Mouse (Mus musculus) MEL (cell line): ENCODE results near the gene Tpd52l2. TPM values are rescaled to one million over a fixed set of nuclear protein-coding genes. Genes with fewer than 3 reads are reported as not detected.
"Not testable (repeated sequence)": the region's sequence is repeated elsewhere in the genome, so short reads cannot be mapped to it uniquely, and the experiment has no call there.

Source experiments
- DNase-seq: peaks from one replicate; pipeline ENCODE4 v3.0.0; 2011; ENCODE audit warnings: low read depth, low spot score
- H3K27ac ChIP-seq: 2 replicates; pipeline ENCODE4 v1.5.1; 2012; ENCODE audit warnings: low read depth, mild to moderate bottlenecking, control low read depth, low read length, moderate library complexity; ENCODE audit not compliant: control insufficient read depth
- H3K27me3 ChIP-seq, 2 experiments: fragments of 150-350 bp in 1 of 2; sonication (generic) in 1 of 2; 2 replicates each; pipeline ENCODE4 v1.6.1; 2012; ENCODE audit warnings: low read length in 2 of 2, mild to moderate bottlenecking in 2 of 2, improper control_type of control experiment in 1 of 2, moderate library complexity in 1 of 2; ENCODE audit not compliant: insufficient read depth in 2 of 2, control insufficient read depth in 1 of 2
- H3K36me3 ChIP-seq, 2 experiments: 2 replicates each; pipeline ENCODE4 v1.6.1; 2012 to 2014; ENCODE audit warnings: low read length in 2 of 2, improper control_type of control experiment in 1 of 2, inconsistent platforms in 1 of 2, mild to moderate bottlenecking in 1 of 2; ENCODE audit not compliant: insufficient read depth in 2 of 2, control insufficient read depth in 1 of 2
- H3K4me1 ChIP-seq, 2 experiments: fragments of 150-350 bp in 1 of 2; sonication (generic) in 1 of 2; 2 replicates each; pipeline ENCODE4 v1.6.1; 2012; ENCODE audit warnings: low read length in 2 of 2, improper control_type of control experiment in 1 of 2, mild to moderate bottlenecking in 1 of 2; ENCODE audit not compliant: insufficient read depth in 2 of 2, control insufficient read depth in 1 of 2
- H3K4me3 ChIP-seq, 2 experiments: fragments of 150-350 bp in 1 of 2; sonication (generic) in 1 of 2; 2 replicates each; pipeline ENCODE4 v1.5.1; 2012; ENCODE audit warnings: low read depth in 2 of 2, low read length in 2 of 2, mild to moderate bottlenecking in 2 of 2, moderate library complexity in 2 of 2, control low read depth in 1 of 2, improper control_type of control experiment in 1 of 2; ENCODE audit not compliant: control insufficient read depth in 1 of 2, insufficient read depth in 1 of 2
- H3K79me2 ChIP-seq: 2 replicates; pipeline ENCODE4 v1.6.1; 2012; ENCODE audit warnings: mild to moderate bottlenecking, low read length, moderate library complexity; ENCODE audit not compliant: control insufficient read depth, poor library complexity, insufficient read depth
- H3K9ac ChIP-seq: 2 replicates; pipeline ENCODE4 v1.6.1; 2012; ENCODE audit warnings: low read depth, mild to moderate bottlenecking, control low read depth, low read length, moderate library complexity; ENCODE audit not compliant: control insufficient read depth, poor library complexity, severe bottlenecking
- H3K9me3 ChIP-seq: fragments of 150-350 bp; sonication (generic); replicated peaks from 2 replicates; pipeline ENCODE4 v1.6.1; 2012; ENCODE audit warnings: mild to moderate bottlenecking, low read length, improper control_type of control experiment, moderate library complexity; ENCODE audit not compliant: insufficient read depth
- BHLHE40 ChIP-seq: IDR thresholded peaks from 2 replicates; pipeline ENCODE4 v1.6.1; 2012; ENCODE audit warnings: low read depth, mild to moderate bottlenecking, inconsistent platforms, low read length, improper control_type of control experiment, borderline replicate concordance
- CHD1 ChIP-seq: IDR thresholded peaks from 2 replicates; pipeline ENCODE4 v1.6.1; 2012; ENCODE audit warnings: low read depth, mild to moderate bottlenecking, inconsistent platforms, low read length, improper control_type of control experiment
- CHD2 ChIP-seq: IDR thresholded peaks from 2 replicates; pipeline ENCODE4 v1.6.1; 2011; ENCODE audit warnings: low read length, improper control_type of control experiment
- CTCF ChIP-seq, 3 experiments: IDR thresholded peaks in 2 of 3; conservative IDR thresholded peaks in 1 of 3; 2 replicates each; pipeline ENCODE4 v1.5.1; 2011 to 2012; ENCODE audit warnings: low read length in 3 of 3, low read depth in 2 of 3, mild to moderate bottlenecking in 2 of 3, improper control_type of control experiment in 1 of 3, inconsistent platforms in 1 of 3, mixed read lengths in 1 of 3, moderate library complexity in 1 of 3; ENCODE audit not compliant: control insufficient read depth in 1 of 3, insufficient read depth in 1 of 3, poor library complexity in 1 of 3, severe bottlenecking in 1 of 3
- E2F4 ChIP-seq: IDR thresholded peaks from 2 replicates; pipeline ENCODE4 v1.6.1; 2011; ENCODE audit warnings: low read depth, low read length, improper control_type of control experiment, borderline replicate concordance
- ELF1 ChIP-seq: IDR thresholded peaks from 2 replicates; pipeline ENCODE4 v1.6.1; 2014; ENCODE audit warnings: low read depth, mild to moderate bottlenecking, inconsistent platforms, low read length, improper control_type of control experiment, moderate library complexity
- ETS1 ChIP-seq: IDR thresholded peaks from 2 replicates; pipeline ENCODE4 v1.6.1; 2012; ENCODE audit warnings: low read depth, mild to moderate bottlenecking, inconsistent platforms, low read length, improper control_type of control experiment, moderate library complexity
- HCFC1 ChIP-seq: IDR thresholded peaks from 2 replicates; pipeline ENCODE4 v1.6.1; 2012; ENCODE audit warnings: low read depth, mild to moderate bottlenecking, inconsistent platforms, low read length, improper control_type of control experiment, moderate library complexity
- KAT2A ChIP-seq: conservative IDR thresholded peaks from 2 replicates; pipeline ENCODE4 v1.6.1; 2012; ENCODE audit warnings: low read depth, low read length, improper control_type of control experiment, inconsistent platforms
- MAFK ChIP-seq: IDR thresholded peaks from 2 replicates; pipeline ENCODE4 v1.6.1; 2011; ENCODE audit warnings: low read depth, mild to moderate bottlenecking, low read length, improper control_type of control experiment, borderline replicate concordance
- MAX ChIP-seq: IDR thresholded peaks from 2 replicates; pipeline ENCODE4 v1.6.1; 2011; ENCODE audit warnings: low read length, improper control_type of control experiment
- MAZ ChIP-seq: IDR thresholded peaks from 2 replicates; pipeline ENCODE4 v1.6.1; 2012; ENCODE audit warnings: low read depth, mild to moderate bottlenecking, inconsistent platforms, low read length, improper control_type of control experiment
- MEF2A ChIP-seq: IDR thresholded peaks from 2 replicates; pipeline ENCODE4 v1.6.1; 2014; ENCODE audit warnings: low read depth, mild to moderate bottlenecking, inconsistent platforms, low read length, improper control_type of control experiment; ENCODE audit not compliant: poor library complexity, insufficient replicate concordance, severe bottlenecking; ENCODE audit errors: extremely low read depth
- MYB ChIP-seq: IDR thresholded peaks from 2 replicates; pipeline ENCODE4 v1.6.1; 2011; ENCODE audit warnings: mild to moderate bottlenecking, low read depth, low read length, improper control_type of control experiment
- MYC ChIP-seq: IDR thresholded peaks from 2 replicates; pipeline ENCODE4 v1.6.1; 2011; ENCODE audit warnings: low read depth, mild to moderate bottlenecking, low read length, improper control_type of control experiment, moderate library complexity
- NELFE ChIP-seq: IDR thresholded peaks from 2 replicates; pipeline ENCODE4 v1.6.1; 2011; ENCODE audit warnings: low read depth, low read length, improper control_type of control experiment
- NRF1 ChIP-seq: IDR thresholded peaks from 2 replicates; pipeline ENCODE4 v1.6.1; 2014; ENCODE audit warnings: low read depth, mild to moderate bottlenecking, inconsistent platforms, low read length, improper control_type of control experiment, moderate library complexity; ENCODE audit not compliant: poor library complexity, insufficient read depth, severe bottlenecking
- POLR2AphosphoS5 ChIP-seq: IDR thresholded peaks from 2 replicates; pipeline ENCODE4 v1.6.1; 2012; ENCODE audit warnings: low read depth, borderline replicate concordance, mild to moderate bottlenecking, inconsistent platforms, low read length, moderate library complexity, mixed read lengths
- RAD21 ChIP-seq: IDR thresholded peaks from 2 replicates; pipeline ENCODE4 v1.6.1; 2011; ENCODE audit warnings: mild to moderate bottlenecking, low read depth, low read length, improper control_type of control experiment
- SIN3A ChIP-seq: IDR thresholded peaks from 2 replicates; pipeline ENCODE4 v1.6.1; 2012; ENCODE audit warnings: low read length, improper control_type of control experiment, inconsistent platforms
- SMC3 ChIP-seq: IDR thresholded peaks from 2 replicates; pipeline ENCODE4 v1.6.1; 2011; ENCODE audit warnings: low read depth, low read length, improper control_type of control experiment
- TAL1 ChIP-seq: IDR thresholded peaks from 2 replicates; pipeline ENCODE4 v1.6.1; 2012; ENCODE audit warnings: mild to moderate bottlenecking, inconsistent platforms, low read length, moderate library complexity, mixed read lengths
- TBP ChIP-seq: IDR thresholded peaks from 2 replicates; pipeline ENCODE4 v1.8.0; 2011; ENCODE audit warnings: low read depth, low read length, improper control_type of control experiment
- TCF12 ChIP-seq: IDR thresholded peaks from 2 replicates; pipeline ENCODE4 v1.6.1; 2014; ENCODE audit warnings: low read depth, mild to moderate bottlenecking, inconsistent platforms, low read length, improper control_type of control experiment, moderate library complexity
- UBTF ChIP-seq: IDR thresholded peaks from 2 replicates; pipeline ENCODE4 v1.6.1; 2012; ENCODE audit warnings: low read depth, mild to moderate bottlenecking, inconsistent platforms, low read length, improper control_type of control experiment, moderate library complexity, borderline replicate concordance; ENCODE audit not compliant: insufficient read depth
- USF1 ChIP-seq: IDR thresholded peaks from 2 replicates; pipeline ENCODE4 v1.6.1; 2014; ENCODE audit warnings: low read depth, mild to moderate bottlenecking, inconsistent platforms, low read length, improper control_type of control experiment, moderate library complexity
- USF2 ChIP-seq, 2 experiments: IDR thresholded peaks; 2 replicates each; pipeline ENCODE4 v1.6.1; 2011 to 2012; ENCODE audit warnings: improper control_type of control experiment in 2 of 2, low read length in 2 of 2, borderline replicate concordance in 1 of 2, inconsistent platforms in 1 of 2, low read depth in 1 of 2, mild to moderate bottlenecking in 1 of 2; ENCODE audit not compliant: insufficient read depth in 1 of 2
- ZC3H11A ChIP-seq: IDR thresholded peaks from 2 replicates; pipeline ENCODE4 v1.6.1; 2012; ENCODE audit warnings: low read depth, mild to moderate bottlenecking, inconsistent platforms, low read length, improper control_type of control experiment
- ZKSCAN1 ChIP-seq: IDR thresholded peaks from 2 replicates; pipeline ENCODE4 v1.6.1; 2012; ENCODE audit warnings: low read depth, mild to moderate bottlenecking, inconsistent platforms, low read length, improper control_type of control experiment, moderate library complexity
- ZMIZ1 ChIP-seq: IDR thresholded peaks from 2 replicates; pipeline ENCODE4 v1.6.1; 2012; ENCODE audit warnings: low read depth, mild to moderate bottlenecking, inconsistent platforms, low read length, improper control_type of control experiment, moderate library complexity
- ZNF384 ChIP-seq: IDR thresholded peaks from 2 replicates; pipeline ENCODE4 v1.6.1; 2012; ENCODE audit warnings: low read depth, mild to moderate bottlenecking, inconsistent platforms, low read length, improper control_type of control experiment
- polyA plus RNA-seq, 2 experiments: library from polyadenylated mRNA; stranded (reverse) in 1 of 2; unstranded in 1 of 2; fragments of >175 nt in 1 of 2; fragments of >200 nt in 1 of 2; gene quantifications; 2 replicates each; pipeline versions ENCODE4 v1.2.1 to v1.2.4; 2012; ENCODE audit warnings: low replicate concordance in 2 of 2, low read depth in 1 of 2; ENCODE audit not compliant: insufficient read length in 2 of 2, insufficient read depth in 1 of 2, missing spikeins in 1 of 2
- total RNA-seq: library from RNA; depleted of rRNA; stranded (reverse); fragments of 300-350 nt; gene quantifications from 2 replicates; pipeline ENCODE4 v1.2.3, GENCODE M21; 2012

Tpd52l2 gene
- total and polyA plus RNA-seq, 3 experiments, result 99.5 to 119 TPM; not detected in 1

DNA sequence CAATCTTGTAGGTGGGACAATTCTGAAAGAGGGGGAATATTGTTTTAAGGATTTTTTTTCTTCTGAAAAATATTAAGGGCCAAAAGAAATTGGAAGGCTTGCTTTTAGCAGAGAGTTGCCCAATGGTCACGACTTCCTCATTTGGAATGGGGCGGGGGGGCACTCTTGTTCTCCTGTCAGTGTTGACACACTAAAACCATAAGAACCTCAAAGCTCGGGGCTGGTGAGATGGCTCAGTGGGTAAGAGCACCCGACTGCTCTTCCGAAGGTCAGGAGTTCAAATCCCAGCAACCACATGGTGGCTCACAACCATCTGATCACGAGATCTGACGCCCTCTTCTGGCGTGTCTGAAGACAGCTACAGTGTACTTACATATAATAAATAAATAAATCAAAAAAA is 1.1 kb upstream of the Tpd52l2 start:
- peaks cover 6 to 12% of the 10 kb centered on the region in 2 experiments; a peak in 3 of 4 replicates for H3K4me1 ChIP-seq
- H3K79me2 ChIP-seq, result peaks cover 20% of the 10 kb centered on the region
- not testable (repeated sequence) for H3K27ac ChIP-seq, DNase-seq, H3K9ac ChIP-seq, H3K9me3 ChIP-seq, H3K27me3 ChIP-seq, H3K36me3 ChIP-seq
- H3K4me3 ChIP-seq, result peak overlapping the region; percentile 26 to 65
- TF ChIP-seq NELFE, result 0 out of 2 replicates have a peak, but pooled peaks have one; percentile 12

DNA sequence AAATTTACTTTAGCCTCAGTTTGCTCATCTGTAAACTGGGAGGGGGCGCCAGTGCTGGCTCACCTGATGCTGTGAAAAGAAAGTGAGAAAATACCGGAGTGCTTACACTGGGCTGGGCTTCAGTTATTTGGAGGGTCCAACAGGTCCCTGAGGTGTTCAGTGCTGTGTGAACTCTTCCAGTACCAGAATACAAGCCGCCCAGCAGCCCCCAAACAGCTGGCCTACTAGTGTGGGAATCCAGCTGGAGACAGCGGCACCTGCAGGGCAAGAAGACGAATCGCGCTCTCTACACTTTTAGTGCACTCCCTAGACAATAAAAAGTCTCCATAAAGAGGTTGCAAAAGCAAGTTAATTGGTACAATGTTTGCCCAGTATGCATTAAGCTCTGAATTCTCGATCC is 661 bp upstream of the Tpd52l2 start:
- Histone ChIP-seq H3K79me2 (peaks cover 20% of the 10 kb centered on the region), H3K27me3 (no peaks in the 10 kb centered on the region), H3K4me3 (peak overlapping the region; percentile 65 to 77), H3K9ac (peak overlapping the region; percentile 65), H3K36me3 (peaks cover 0 to 4% of the 10 kb centered on the region in 2 experiments; a peak in 3 of 4 replicates), H3K27ac (peak overlapping the region; percentile 72), H3K4me1 (peaks cover 6 to 12% of the 10 kb centered on the region in 2 experiments; a peak in 3 of 4 replicates), H3K9me3 (no peaks in the 10 kb centered on the region)
- peak; percentile 85 for DNase-seq
- TF ChIP-seq NRF1 (no peak), ZC3H11A (peak; percentile 45), NELFE (no peak), TAL1 (no peak), POLR2AphosphoS5 (no peak), TCF12 (no peak), ZNF384 (no peak), ZMIZ1 (no peak; the same call in 1 of the 2 replicates), MAZ (peak; percentile 68; the same call in 1 of the 2 replicates), HCFC1 (0 out of 2 replicates have a peak, but pooled peaks have one; percentile 24), BHLHE40 (0 out of 2 replicates have a peak, but pooled peaks have one; percentile 24), SMC3 (peak; percentile 73), ELF1 (no peak), ZKSCAN1 (no peak), MEF2A (no peak), E2F4 (no peak), SIN3A (no peak; the same call in 1 of the 2 replicates), TBP (no peak), MAFK (no peak), CHD2 (no peak), MYC (0 out of 2 replicates have a peak, but pooled peaks have one; percentile 36), KAT2A (no peak), ETS1 (peak; percentile 65), MAX (no peak), USF2 (IDR thresholded peaks at IDR 0.05; ENCODE audit: borderline replicate concordance in 1 of 2, insufficient read depth in 1 of 2, low read depth in 1 of 2, low read length in 2 of 2) (no peak), MYB (no peak), CHD1 (no peak), UBTF (no peak), CTCF (IDR thresholded peaks at IDR 0.05 in 2 of 3, conservative IDR thresholded peaks at IDR 0.05 in 1 of 3; ENCODE audit: control insufficient read depth in 1 of 3, insufficient read depth in 1 of 3, low read depth in 2 of 3, low read length in 3 of 3, poor library complexity in 1 of 3, severe bottlenecking in 1 of 3) (peak; percentile 64 to 82 (median 74)), RAD21 (peak; percentile 53), USF1 (no peak)
